Mouse (Mus musculus) gastrocnemius, adult 2 months (tissue): ENCODE data around the gene Atg4a. TPM values are rescaled to one million over a fixed set of nuclear protein-coding genes. Genes with fewer than 3 reads are reported as not detected.

Experiments
- DNase-seq: peaks from one replicate; pipeline ENCODE4 v3.0.0; 2022
- H3K27ac ChIP-seq: fragments of 200-600 bp; 2 replicates; pipeline ENCODE4 v1.8.1; 2022; ENCODE audit warnings: mild to moderate bottlenecking
- H3K4me3 ChIP-seq: fragments of 200-600 bp; 2 replicates; pipeline ENCODE4 v1.8.1; 2022; ENCODE audit warnings: mild to moderate bottlenecking, moderate library complexity
- CTCF ChIP-seq: fragments of 200-600 bp; IDR thresholded peaks from 2 replicates; pipeline ENCODE4 v1.8.1; 2022; ENCODE audit warnings: antibody characterized with exemption, mild to moderate bottlenecking, moderate library complexity
- intact Hi-C: fragments of 180-260 bp; cut with DNase I; formaldehyde crosslinking; loops from one replicate; pipeline ENCODE4 v1.15.1; 2025
- total RNA-seq, 2 experiments: library from RNA; stranded (reverse); gene quantifications; 2 replicates each; pipeline ENCODE4 v1.2.3; 2021

The Atg4a gene
- total RNA-seq, 2 experiments from 2014 or later: 17.7 to 23.9 TPM

DNA sequence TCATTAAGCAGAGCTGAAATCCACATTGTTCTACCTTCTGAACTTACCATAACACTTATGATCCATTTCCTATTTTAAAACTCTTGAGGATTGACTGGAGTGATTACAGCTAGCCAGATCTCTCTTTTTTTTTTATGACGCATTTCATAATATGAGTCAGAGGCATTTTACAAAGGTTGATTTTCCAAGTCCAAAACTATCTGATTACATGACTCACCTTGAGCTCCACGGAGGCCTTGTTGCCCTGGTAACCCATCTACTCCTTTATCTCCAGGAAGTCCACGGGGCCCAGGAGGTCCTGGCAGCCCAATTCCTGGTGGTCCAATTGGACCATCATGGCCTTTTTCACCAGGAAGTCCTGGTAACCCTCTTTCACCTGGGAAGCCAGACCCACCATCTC, 242.3 kb downstream of the Atg4a start:
- no peak overlapping the region for H3K4me3 ChIP-seq
- intact Hi-C loops: no loop called here
- H3K27ac ChIP-seq: no peak overlapping the region
- no peak for DNase-seq
- no peak for TF ChIP-seq CTCF

DNA sequence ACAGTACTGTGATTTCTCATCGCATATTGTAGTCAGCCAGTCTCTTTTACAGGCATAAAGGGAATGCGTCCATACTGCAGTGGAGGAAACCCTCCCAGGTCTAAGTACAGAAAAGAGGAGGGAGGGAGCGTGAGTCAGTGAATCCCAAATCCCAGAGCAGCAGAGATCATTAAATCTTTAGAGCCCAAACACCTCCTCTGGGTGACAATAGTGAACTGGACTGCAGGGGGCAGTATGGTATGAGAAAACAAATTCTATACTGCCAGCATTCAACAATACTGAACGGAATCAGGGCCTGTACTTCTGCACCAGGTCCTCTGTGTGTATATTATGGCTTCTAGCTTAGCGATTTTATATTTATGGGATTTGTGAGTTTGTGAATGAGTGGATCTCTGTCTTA, 256.1 kb downstream of the Atg4a start:
- Histone ChIP-seq H3K27ac (no peak overlapping the region), H3K4me3 (no peak overlapping the region)
- peak; percentile 50 for TF ChIP-seq CTCF
- DNase-seq: peak; percentile 22
- intact Hi-C loops: no loop called here

Other genes starting within 250 kb of the Atg4a start
- not detected for gene Tex13b, start 143.5 kb upstream of the Atg4a start, total RNA-seq
- not detected for gene Vsig1, start 49.3 kb upstream of the Atg4a start, total RNA-seq
- gene Psmd10, start 179 bp upstream of the Atg4a start, total RNA-seq: 10 to 100 TPM in 1 of 2 experiments, 1 to 10 TPM in 1; 9.0 to 11.6 TPM